Mouse (Mus musculus): ENCODE measurements around the gene Fiz1.

- no peak for TF ChIP-seq EP300 (IDR thresholded peaks at IDR 0.05; ENCODE audit: insufficient read depth, low read depth, low read length)
- no peak for TF ChIP-seq CTCF (IDR thresholded peaks at IDR 0.05)
- TF ChIP-seq POLR2A (IDR thresholded peaks at IDR 0.05; ENCODE audit: insufficient read depth, low read depth, low read length): no peak
Observed at GRCm38 (mm10) chr7:5020685-5021084, 6.2 kb upstream of the Fiz1 start.

Measured in heart, adult 2 months (tissue).